Mouse (Mus musculus): ENCODE data around the gene Slu7. TPM values are rescaled to one million over a fixed set of nuclear protein-coding genes. Genes with fewer than 3 reads are reported as not detected.

Gene Slu7
- polyA plus RNA-seq, 1 experiment from 2014 or later, result 21.7 TPM

DNA sequence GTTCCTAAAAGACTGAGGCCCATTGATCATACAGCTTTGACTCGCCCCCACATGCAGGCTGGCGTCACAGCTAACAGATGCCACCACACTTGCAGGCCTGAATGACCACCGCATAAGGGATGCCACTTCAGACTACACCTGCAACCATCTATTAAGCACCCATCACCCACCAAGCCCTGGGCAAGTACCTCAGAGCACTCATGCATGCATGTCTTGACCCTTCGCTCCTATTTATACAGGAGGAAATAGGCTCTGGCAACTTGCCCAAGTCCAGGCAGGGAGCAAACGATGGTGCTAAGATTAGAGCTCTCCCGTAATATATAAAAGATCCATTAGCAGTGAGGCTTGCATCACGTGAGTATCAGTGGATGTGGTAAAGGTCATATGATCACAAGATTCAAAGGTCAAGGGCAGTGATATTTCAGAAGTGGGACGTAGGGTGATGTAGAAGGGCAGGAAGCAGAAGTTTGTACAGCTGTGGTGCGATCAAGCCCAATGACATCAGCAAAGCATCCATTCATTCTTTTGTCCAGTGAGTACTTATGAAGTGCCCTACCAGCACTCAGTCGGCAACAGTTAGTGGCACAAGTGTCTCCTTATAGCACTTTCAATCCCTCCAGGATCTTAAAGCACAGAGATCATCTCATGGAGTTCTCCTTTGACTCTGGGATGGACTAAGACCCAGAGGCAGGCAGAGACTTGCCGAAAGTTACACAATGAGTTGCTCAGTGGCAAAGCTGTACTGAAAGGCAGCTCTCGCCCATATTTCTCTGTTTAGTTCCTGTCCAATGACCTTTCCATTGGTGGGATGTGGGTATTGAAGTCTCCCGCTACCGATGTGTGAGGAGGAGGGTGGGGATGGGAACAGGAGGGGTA, 38.2 kb upstream of the Slu7 start:
- WGBS (ENCODE audit: insufficient replicate concordance), result 62% methylated on average over 14 of the region's 14 CpGs
- H3K36me3 ChIP-seq (ENCODE audit: control insufficient read depth, insufficient read depth), result no peaks in the 10 kb centered on the region
- H3K27me3 ChIP-seq (ENCODE audit: control insufficient read depth, insufficient read depth, low read depth, low read length), result no peaks in the 10 kb centered on the region
- no peak overlapping the region for H3K9ac ChIP-seq (ENCODE audit: low read depth, low read length)
- ATAC-seq (ENCODE audit: low read depth), result no peak
- H3K27ac ChIP-seq (ENCODE audit: low read length), result no peak overlapping the region
- H3K9me3 ChIP-seq (replicated peaks; ENCODE audit: control insufficient read depth, low read length), result no peaks in the 10 kb centered on the region
- no peak overlapping the region for H3K4me2 ChIP-seq (ENCODE audit: low read depth, low read length)
- no peaks in the 10 kb centered on the region for H3K4me1 ChIP-seq (ENCODE audit: control insufficient read depth, low read depth, low read length)
- H3K4me3 ChIP-seq (ENCODE audit: low read depth, low read length), result no peak overlapping the region

DNA sequence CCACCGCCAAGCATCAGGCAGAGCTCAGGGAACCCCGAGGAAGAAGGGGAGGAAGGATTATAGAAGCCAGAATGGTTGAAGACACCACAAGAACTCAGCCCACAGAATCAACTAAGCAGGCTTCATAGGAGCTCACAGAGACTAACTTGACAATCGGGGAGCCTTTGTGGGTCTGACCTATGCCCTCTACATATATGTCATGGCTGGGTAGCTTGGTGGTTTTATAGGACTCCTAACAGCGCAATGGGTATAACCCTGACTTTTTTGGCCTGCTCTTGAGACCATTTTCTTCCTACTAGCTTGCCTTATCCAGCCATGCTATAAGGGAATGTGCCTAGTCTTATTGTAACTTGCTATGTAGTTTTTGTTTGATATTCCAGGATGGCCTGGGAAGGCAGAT, 37.3 kb upstream of the Slu7 start:
- Histone ChIP-seq H3K9ac (ENCODE audit: low read depth, low read length) (no peak overlapping the region), H3K4me1 (ENCODE audit: control insufficient read depth, low read depth, low read length) (no peaks in the 10 kb centered on the region), H3K36me3 (ENCODE audit: control insufficient read depth, insufficient read depth) (no peaks in the 10 kb centered on the region), H3K4me2 (ENCODE audit: low read depth, low read length) (no peak overlapping the region), H3K27ac (ENCODE audit: low read length) (no peak overlapping the region), H3K9me3 (replicated peaks; ENCODE audit: control insufficient read depth, low read length) (no peaks in the 10 kb centered on the region), H3K27me3 (ENCODE audit: control insufficient read depth, insufficient read depth, low read depth, low read length) (no peaks in the 10 kb centered on the region), H3K4me3 (ENCODE audit: low read depth, low read length) (no peak overlapping the region)
- WGBS (ENCODE audit: insufficient replicate concordance), result 56% methylated on average over 4 of the region's 4 CpGs
- no peak for ATAC-seq (ENCODE audit: low read depth)

DNA sequence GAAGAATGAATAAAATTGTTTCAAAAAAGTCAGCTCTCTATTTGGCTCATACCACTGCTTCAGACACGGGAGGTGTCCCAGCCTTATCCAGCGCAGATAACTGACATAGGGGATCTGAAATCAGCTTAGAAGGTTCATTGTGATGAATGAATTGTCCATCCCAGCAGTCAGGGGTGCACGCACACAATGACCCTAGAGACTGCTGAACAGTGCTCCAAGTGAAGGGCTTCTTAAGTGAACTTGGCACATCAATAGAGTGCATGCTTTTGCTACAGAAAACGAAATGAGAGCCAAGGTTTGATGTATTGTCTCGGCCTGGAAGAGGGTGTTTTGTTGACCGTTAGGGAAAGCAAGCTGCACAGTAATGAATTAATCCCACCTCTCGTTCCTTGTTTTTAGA, 36.9 kb upstream of the Slu7 start:
- 60% methylated on average over 7 of the region's 7 CpGs for WGBS (ENCODE audit: insufficient replicate concordance)
- H3K27ac ChIP-seq (ENCODE audit: low read length), result no peak overlapping the region
- ATAC-seq (ENCODE audit: low read depth), result no peak

DNA sequence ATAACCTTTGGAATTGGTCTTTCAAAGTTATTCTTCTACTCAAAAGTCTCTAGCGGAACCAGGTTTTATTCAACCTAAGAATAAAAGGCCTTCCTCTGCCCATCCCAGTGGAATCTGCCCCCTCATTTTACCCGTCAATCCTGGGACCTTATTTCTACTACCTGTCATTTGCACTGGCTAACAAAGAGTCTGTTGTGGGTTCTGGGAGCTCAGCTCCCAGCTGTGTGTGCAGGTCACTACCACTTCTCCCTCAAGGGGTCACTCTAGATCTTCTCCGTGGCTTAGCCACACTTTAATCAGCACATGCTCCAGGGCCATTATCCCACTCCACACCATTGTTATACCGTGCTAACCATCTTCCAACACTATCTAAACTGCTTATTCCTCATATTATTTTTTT, 34.2 kb upstream of the Slu7 start:
- H3K4me3 ChIP-seq (ENCODE audit: low read depth, low read length), result no peak overlapping the region
- no peaks in the 10 kb centered on the region for H3K9me3 ChIP-seq (replicated peaks; ENCODE audit: control insufficient read depth, low read length)
- no peak overlapping the region for H3K9ac ChIP-seq (ENCODE audit: low read depth, low read length)
- H3K4me2 ChIP-seq (ENCODE audit: low read depth, low read length), result no peak overlapping the region
- ATAC-seq (ENCODE audit: low read depth), result no peak
- H3K27me3 ChIP-seq (ENCODE audit: control insufficient read depth, insufficient read depth, low read depth, low read length), result no peaks in the 10 kb centered on the region
- no peak overlapping the region for H3K27ac ChIP-seq (ENCODE audit: low read length)
- H3K4me1 ChIP-seq (ENCODE audit: control insufficient read depth, low read depth, low read length), result no peaks in the 10 kb centered on the region
- 36% methylated on average over 4 of the region's 4 CpGs for WGBS (ENCODE audit: insufficient replicate concordance)
- H3K36me3 ChIP-seq (ENCODE audit: control insufficient read depth, insufficient read depth), result no peaks in the 10 kb centered on the region

More for the DNA sequence above, 36.9 kb upstream of the Slu7 start:
- no peak overlapping the region for H3K4me3 ChIP-seq (ENCODE audit: low read depth, low read length)
- no peaks in the 10 kb centered on the region for H3K9me3 ChIP-seq (replicated peaks; ENCODE audit: control insufficient read depth, low read length)
- H3K36me3 ChIP-seq (ENCODE audit: control insufficient read depth, insufficient read depth), result no peaks in the 10 kb centered on the region
- no peak overlapping the region for H3K4me2 ChIP-seq (ENCODE audit: low read depth, low read length)
- H3K27me3 ChIP-seq (ENCODE audit: control insufficient read depth, insufficient read depth, low read depth, low read length), result no peaks in the 10 kb centered on the region
- H3K9ac ChIP-seq (ENCODE audit: low read depth, low read length), result no peak overlapping the region
- no peaks in the 10 kb centered on the region for H3K4me1 ChIP-seq (ENCODE audit: control insufficient read depth, low read depth, low read length)

DNA sequence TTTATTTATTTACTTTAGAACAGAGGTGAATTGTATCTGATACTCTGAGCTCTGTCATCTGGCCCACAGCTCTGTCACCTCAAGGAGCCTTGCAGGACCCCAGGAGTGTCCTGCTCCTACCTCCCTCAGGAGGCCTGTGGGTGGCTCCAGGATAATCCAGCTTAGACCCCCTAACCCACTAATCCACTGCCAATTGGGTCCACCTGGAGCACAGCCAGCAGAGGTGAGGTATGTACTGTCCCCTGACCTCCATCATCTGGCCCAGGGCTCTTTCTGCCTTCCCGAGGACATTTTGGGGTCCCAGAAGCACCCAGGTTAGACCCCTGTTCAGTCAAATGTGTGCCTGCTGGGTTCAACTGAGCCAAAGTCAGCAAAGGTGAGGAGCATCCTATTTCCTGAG, 33.4 kb upstream of the Slu7 start:
- ATAC-seq (ENCODE audit: low read depth), result no peak
- no peak overlapping the region for H3K27ac ChIP-seq (ENCODE audit: low read length)

DNA sequence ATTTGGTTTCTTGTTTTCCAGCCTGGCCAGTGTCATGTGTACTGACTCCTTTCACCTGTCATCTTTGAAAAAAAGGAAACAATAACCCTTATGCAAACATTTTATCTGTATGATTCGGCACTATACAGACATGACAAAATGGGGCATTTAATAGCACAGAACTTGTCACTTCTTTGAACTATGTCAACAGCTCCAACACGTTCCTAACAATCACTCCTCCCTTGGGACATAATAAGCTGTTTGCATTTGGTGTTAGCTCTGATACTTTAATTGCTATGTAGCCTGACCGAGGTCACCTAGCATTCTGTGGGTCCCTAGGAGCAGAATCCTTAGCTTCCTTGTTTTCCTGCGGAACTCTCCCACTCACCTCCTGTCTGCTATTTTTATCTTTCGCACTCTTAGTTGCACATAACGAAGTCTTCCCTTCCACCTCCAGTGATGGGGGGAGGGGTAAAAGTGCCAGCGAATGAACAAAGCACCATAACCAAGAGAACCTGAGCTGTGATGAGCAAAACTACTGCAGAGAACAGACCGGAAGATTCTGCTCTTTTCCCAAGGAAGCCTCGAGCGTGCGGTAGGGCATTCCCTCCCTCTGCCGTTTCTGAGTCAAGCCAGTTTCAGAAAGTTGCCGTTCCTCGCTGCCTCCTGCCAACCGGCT, 29.3 kb upstream of the Slu7 start:
- H3K9ac ChIP-seq (ENCODE audit: low read depth, low read length), result no peak overlapping the region
- WGBS (ENCODE audit: insufficient replicate concordance), result 72% methylated on average over 15 of the region's 15 CpGs
- no peak overlapping the region for H3K27ac ChIP-seq (ENCODE audit: low read length)
- H3K36me3 ChIP-seq (ENCODE audit: control insufficient read depth, insufficient read depth), result no peaks in the 10 kb centered on the region
- no peak overlapping the region for H3K4me3 ChIP-seq (ENCODE audit: low read depth, low read length)
- no peak for ATAC-seq (ENCODE audit: low read depth)
- no peak overlapping the region for H3K4me2 ChIP-seq (ENCODE audit: low read depth, low read length)
- no peaks in the 10 kb centered on the region for H3K27me3 ChIP-seq (ENCODE audit: control insufficient read depth, insufficient read depth, low read depth, low read length)
- no peaks in the 10 kb centered on the region for H3K9me3 ChIP-seq (replicated peaks; ENCODE audit: control insufficient read depth, low read length)
- H3K4me1 ChIP-seq (ENCODE audit: control insufficient read depth, low read depth, low read length), result no peaks in the 10 kb centered on the region

More for the DNA sequence above, 33.4 kb upstream of the Slu7 start:
- Histone ChIP-seq H3K27me3 (ENCODE audit: control insufficient read depth, insufficient read depth, low read depth, low read length) (no peaks in the 10 kb centered on the region), H3K4me3 (ENCODE audit: low read depth, low read length) (no peak overlapping the region), H3K4me2 (ENCODE audit: low read depth, low read length) (no peak overlapping the region), H3K9me3 (replicated peaks; ENCODE audit: control insufficient read depth, low read length) (no peaks in the 10 kb centered on the region), H3K9ac (ENCODE audit: low read depth, low read length) (no peak overlapping the region), H3K4me1 (ENCODE audit: control insufficient read depth, low read depth, low read length) (no peaks in the 10 kb centered on the region), H3K36me3 (ENCODE audit: control insufficient read depth, insufficient read depth) (no peaks in the 10 kb centered on the region)
- WGBS (ENCODE audit: insufficient replicate concordance), result 67% methylated on average over 1 of the region's 1 CpGs

DNA sequence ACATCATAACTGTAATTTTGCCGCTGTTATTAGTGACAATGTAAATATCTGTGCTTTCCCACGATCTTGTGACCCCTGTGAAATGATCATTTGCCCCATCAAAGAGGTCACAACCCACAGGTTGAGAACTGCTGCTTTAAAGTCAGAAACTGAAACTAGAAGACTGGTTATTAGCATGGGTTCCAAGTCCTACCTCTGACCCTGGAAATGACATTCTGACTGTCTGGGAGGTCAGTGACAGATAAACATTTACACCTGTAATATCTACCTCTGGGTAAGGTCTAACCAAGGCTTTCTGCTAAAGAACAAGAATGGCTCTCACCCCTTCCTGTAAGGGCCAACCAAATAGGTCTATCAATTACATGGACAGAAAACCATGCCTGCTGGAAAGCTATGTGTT, 24.7 kb upstream of the Slu7 start:
- no peaks in the 10 kb centered on the region for H3K36me3 ChIP-seq (ENCODE audit: control insufficient read depth, insufficient read depth)
- no peaks in the 10 kb centered on the region for H3K9me3 ChIP-seq (replicated peaks; ENCODE audit: control insufficient read depth, low read length)
- H3K4me2 ChIP-seq (ENCODE audit: low read depth, low read length), result no peak overlapping the region
- no peaks in the 10 kb centered on the region for H3K4me1 ChIP-seq (ENCODE audit: control insufficient read depth, low read depth, low read length)
- no peaks in the 10 kb centered on the region for H3K27me3 ChIP-seq (ENCODE audit: control insufficient read depth, insufficient read depth, low read depth, low read length)
- ATAC-seq (ENCODE audit: low read depth), result no peak
- no peak overlapping the region for H3K4me3 ChIP-seq (ENCODE audit: low read depth, low read length)
- no peak overlapping the region for H3K9ac ChIP-seq (ENCODE audit: low read depth, low read length)
- H3K27ac ChIP-seq (ENCODE audit: low read length), result no peak overlapping the region
- WGBS (ENCODE audit: insufficient replicate concordance), result 38% methylated on average over 2 of the region's 2 CpGs

DNA sequence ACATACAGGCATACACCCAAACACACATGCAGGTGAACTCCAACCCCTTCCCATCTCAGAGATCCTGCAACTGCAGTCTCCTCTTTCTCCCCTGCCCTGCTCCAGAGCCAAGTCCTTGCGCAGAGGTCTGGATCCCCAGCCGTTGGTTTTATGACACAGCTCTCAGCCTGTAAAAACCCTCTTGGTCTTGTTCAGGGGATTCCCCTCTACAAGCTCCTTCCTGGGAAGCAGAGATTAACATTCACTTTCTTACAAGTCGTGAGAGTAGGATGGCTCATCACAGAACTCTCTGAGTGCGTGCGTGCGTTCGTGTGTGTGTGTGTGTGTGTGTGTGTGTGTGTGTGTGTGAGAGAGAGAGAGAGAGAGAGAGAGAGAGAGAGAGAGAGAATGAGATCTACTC, 23.3 kb upstream of the Slu7 start:
- no peaks in the 10 kb centered on the region for H3K4me1 ChIP-seq (ENCODE audit: control insufficient read depth, low read depth, low read length)
- H3K27me3 ChIP-seq (ENCODE audit: control insufficient read depth, insufficient read depth, low read depth, low read length), result no peaks in the 10 kb centered on the region
- no peak overlapping the region for H3K4me3 ChIP-seq (ENCODE audit: low read depth, low read length)
- no peak for ATAC-seq (ENCODE audit: low read depth)
- no peak overlapping the region for H3K4me2 ChIP-seq (ENCODE audit: low read depth, low read length)
- no peaks in the 10 kb centered on the region for H3K36me3 ChIP-seq (ENCODE audit: control insufficient read depth, insufficient read depth)
- no peaks in the 10 kb centered on the region for H3K9me3 ChIP-seq (replicated peaks; ENCODE audit: control insufficient read depth, low read length)
- H3K9ac ChIP-seq (ENCODE audit: low read depth, low read length), result no peak overlapping the region
- 54% methylated on average over 7 of the region's 7 CpGs for WGBS (ENCODE audit: insufficient replicate concordance)
- no peak overlapping the region for H3K27ac ChIP-seq (ENCODE audit: low read length)

DNA sequence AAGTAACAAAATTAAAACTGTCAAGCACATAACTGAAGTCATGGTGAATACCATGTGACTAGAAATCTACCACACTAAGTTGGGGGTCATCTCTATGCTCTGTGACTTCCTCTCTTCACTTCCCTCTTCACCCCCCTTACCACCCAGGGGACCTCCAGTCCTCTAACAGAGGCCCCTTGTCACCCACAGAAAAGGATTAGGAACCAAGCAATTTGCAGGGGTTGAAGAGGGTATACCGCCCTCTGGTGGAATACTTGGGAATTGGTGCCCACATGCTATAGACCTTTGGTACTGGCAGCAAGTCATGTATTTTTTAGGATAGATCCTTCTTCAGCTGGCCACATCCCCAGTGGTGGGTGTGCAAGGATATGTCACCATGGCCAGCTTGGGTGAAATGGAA, 22.1 kb upstream of the Slu7 start:
- Histone ChIP-seq H3K9me3 (replicated peaks; ENCODE audit: control insufficient read depth, low read length) (no peaks in the 10 kb centered on the region), H3K36me3 (ENCODE audit: control insufficient read depth, insufficient read depth) (no peaks in the 10 kb centered on the region), H3K4me1 (ENCODE audit: control insufficient read depth, low read depth, low read length) (no peaks in the 10 kb centered on the region), H3K4me3 (ENCODE audit: low read depth, low read length) (no peak overlapping the region), H3K4me2 (ENCODE audit: low read depth, low read length) (no peak overlapping the region), H3K27me3 (ENCODE audit: control insufficient read depth, insufficient read depth, low read depth, low read length) (no peaks in the 10 kb centered on the region), H3K27ac (ENCODE audit: low read length) (no peak overlapping the region), H3K9ac (ENCODE audit: low read depth, low read length) (no peak overlapping the region)
- WGBS (ENCODE audit: insufficient replicate concordance), result 0% methylated on average over 1 of the region's 1 CpGs
- ATAC-seq (ENCODE audit: low read depth), result no peak
